Mouse (Mus musculus) neural tube, embryonic 14.5 days (tissue): ENCODE results near the gene Vsig8. TPM values are rescaled to one million over a fixed set of nuclear protein-coding genes. Genes with fewer than 3 reads are reported as not detected.

ENCODE experiments used
- ATAC-seq: fragments of 200-750 bp; cut with Nextera tagmentation; 2 replicates; pipeline ENCODE4 v1.8.0; 2017; ENCODE audit warnings: low read depth, mild to moderate bottlenecking, moderate TSS enrichment, moderate library complexity
- H3K27ac ChIP-seq: fragments of 300-500 bp; sonication (generic); 2 replicates; pipeline ENCODE4 v1.5.1; 2014; ENCODE audit warnings: low read depth, mild to moderate bottlenecking, control low read depth, low read length, moderate library complexity, mixed read lengths
- H3K27me3 ChIP-seq: fragments of 300-500 bp; sonication (generic); 2 replicates; pipeline ENCODE4 v1.6.1; 2014; ENCODE audit warnings: low read length; ENCODE audit not compliant: control insufficient read depth, insufficient read depth
- H3K36me3 ChIP-seq: fragments of 300-500 bp; sonication (generic); 2 replicates; pipeline ENCODE4 v1.6.1; 2014; ENCODE audit warnings: low read length, mixed read lengths; ENCODE audit not compliant: control insufficient read depth, insufficient read depth
- H3K4me1 ChIP-seq: fragments of 300-500 bp; sonication (generic); 2 replicates; pipeline ENCODE4 v1.6.1; 2014; ENCODE audit warnings: low read length; ENCODE audit not compliant: control insufficient read depth, insufficient read depth
- H3K4me2 ChIP-seq: fragments of 300-500 bp; sonication (generic); 2 replicates; pipeline ENCODE4 v1.6.1; 2014; ENCODE audit warnings: mild to moderate bottlenecking, low read depth, low read length, control low read depth
- H3K4me3 ChIP-seq: fragments of 300-500 bp; sonication (generic); 2 replicates; pipeline ENCODE4 v1.5.1; 2014; ENCODE audit warnings: low read depth, low read length, control low read depth, mixed read lengths
- H3K9ac ChIP-seq: fragments of 300-500 bp; sonication (generic); replicated peaks from 2 replicates; pipeline ENCODE4 v1.6.1; 2014; ENCODE audit warnings: low read depth, mild to moderate bottlenecking, control low read depth, low read length, mixed read lengths
- H3K9me3 ChIP-seq: fragments of 300-500 bp; sonication (generic); 2 replicates; pipeline ENCODE4 v1.6.1; 2016; ENCODE audit warnings: low read length; ENCODE audit not compliant: control insufficient read depth
- WGBS: fragments of 180-500 bp; shearing (Covaris S2); extraction: QIAGEN DNeasy Blood & Tissue Kit; methylation state at CpG from one replicate; pipeline ENCODE4 v1.1.7; 2014; 5-methylcytosine and 5-hydroxymethylcytosine counted together
- polyA plus RNA-seq: library from polyadenylated mRNA; unstranded; fragments of >200 nt; fragmentation: Nextera tagmentation; extraction: Ambion mirVana; gene quantifications from 2 replicates; pipeline ENCODE4 v1.2.1, GENCODE M21; 2014

Vsig8 gene
- polyA plus RNA-seq, 1 experiment from 2014 or later, result 1.5 TPM

DNA sequence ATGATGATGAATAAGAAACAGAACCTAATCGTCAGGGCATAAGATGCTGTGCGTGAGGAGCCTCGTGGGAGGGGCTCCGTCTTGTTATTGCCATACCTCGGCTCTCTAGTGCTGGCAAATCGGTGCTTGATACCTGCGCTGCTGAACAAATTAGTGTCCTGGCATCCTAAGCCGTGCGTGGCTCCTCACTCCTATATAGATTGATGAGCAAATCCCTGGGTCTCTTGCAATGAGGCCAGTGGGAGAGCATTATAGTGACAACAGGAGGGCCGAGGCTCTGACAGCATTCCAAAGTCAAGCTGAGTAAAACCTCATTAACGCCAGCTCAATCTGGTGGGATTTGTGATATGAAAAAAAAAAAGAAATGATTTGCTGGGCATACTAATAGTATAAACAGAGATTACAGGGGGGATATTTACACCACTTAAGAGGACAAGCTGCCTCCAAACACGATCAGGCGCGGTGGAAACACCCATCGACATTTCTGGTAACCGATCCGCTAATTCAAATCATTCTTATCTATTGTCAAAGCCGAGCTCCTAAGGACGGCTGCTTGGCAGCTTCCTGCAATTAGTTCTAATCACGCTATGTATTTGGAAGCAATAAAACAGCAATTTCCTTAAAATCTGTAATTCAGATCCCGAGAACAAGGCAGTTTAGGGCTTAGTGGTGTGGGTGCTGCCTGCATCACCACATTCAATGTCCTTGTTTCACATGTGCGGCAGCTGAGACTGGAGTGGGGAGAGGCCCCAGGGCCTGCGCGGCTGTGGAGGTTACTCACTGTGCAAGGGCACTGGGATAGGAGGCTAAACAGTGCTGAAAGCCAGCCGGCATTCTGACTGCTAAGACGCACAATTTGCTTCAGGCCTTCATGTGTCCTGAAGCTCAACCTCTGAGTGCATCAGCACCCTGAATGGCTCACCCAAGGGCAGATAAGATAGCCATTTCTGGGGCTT lies 30.2 kb downstream of the Vsig8 start:
- peak; percentile 87 for ATAC-seq
- peak overlapping the region; percentile 78 for H3K27ac ChIP-seq
- no peaks in the 10 kb centered on the region for H3K27me3 ChIP-seq
- no peaks in the 10 kb centered on the region for H3K9me3 ChIP-seq
- no peak overlapping the region for H3K4me3 ChIP-seq
- H3K4me1 ChIP-seq, result peaks cover 11% of the 10 kb centered on the region
- WGBS, result 13% methylated on average over 26 of the region's 26 CpGs
- H3K9ac ChIP-seq, result no peak overlapping the region
- no peaks in the 10 kb centered on the region for H3K36me3 ChIP-seq
- peak overlapping the region; percentile 9; the same call in 1 of the 2 replicates for H3K4me2 ChIP-seq

DNA sequence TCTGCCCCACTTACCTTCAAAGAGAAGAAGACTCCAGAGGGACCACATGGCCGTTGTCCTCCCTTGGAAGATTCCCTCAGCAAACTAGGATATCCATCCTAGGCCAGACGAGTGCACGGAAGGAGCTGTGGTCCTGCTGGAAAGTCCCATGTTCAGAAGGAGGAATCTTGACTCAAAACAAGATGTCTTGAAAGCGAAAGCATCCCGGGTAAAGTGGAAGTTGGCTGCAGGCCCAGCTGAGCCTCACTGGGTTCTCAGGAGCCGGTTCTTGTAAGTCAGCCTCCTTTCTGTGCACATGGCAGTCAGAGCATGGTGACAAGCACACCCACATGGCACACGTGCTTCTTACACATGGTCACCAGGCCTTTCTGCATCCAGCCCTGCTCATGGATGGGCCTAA lies 34.6 kb downstream of the Vsig8 start, which contains the start of gene Slamf8:
TSS of gene Slamf8 (minus strand) at position 184 of the 400 bp plus-strand sequence.
- Histone ChIP-seq H3K4me1 (peaks cover 9% of the 10 kb centered on the region), H3K4me2 (no peak within 1 kb of the TSS), H3K9me3 (no peaks in the 10 kb centered on the region), H3K27me3 (no peaks in the 10 kb centered on the region), H3K36me3 (no peaks in the 10 kb centered on the region), H3K27ac (no peak within 1 kb of the TSS), H3K4me3 (no peak within 1 kb of the TSS), H3K9ac (no peak within 1 kb of the TSS)
- WGBS, result 84% methylated on average over 7 of the region's 7 CpGs
- no peak for ATAC-seq

DNA sequence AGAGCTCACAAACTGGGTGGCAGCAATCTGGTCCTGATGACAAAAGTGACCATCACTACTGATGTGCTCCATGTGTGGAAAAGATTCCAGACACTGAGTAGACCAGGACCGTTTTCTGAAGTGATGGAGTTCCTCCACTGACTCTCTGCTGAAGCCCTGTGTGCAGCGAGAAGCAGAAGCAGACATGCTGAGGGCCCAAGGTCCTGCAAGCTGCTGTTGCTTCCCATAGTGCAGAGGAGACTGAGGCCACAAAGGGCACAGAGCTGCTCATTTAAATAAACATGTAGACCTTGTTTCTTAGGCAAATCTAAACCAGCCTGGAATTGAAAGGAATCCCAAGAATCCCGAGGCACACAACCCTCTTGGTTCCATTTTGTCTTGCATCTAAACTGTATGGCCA lies 37.6 kb downstream of the Vsig8 start:
- WGBS, result 73% methylated on average over 3 of the region's 3 CpGs

DNA sequence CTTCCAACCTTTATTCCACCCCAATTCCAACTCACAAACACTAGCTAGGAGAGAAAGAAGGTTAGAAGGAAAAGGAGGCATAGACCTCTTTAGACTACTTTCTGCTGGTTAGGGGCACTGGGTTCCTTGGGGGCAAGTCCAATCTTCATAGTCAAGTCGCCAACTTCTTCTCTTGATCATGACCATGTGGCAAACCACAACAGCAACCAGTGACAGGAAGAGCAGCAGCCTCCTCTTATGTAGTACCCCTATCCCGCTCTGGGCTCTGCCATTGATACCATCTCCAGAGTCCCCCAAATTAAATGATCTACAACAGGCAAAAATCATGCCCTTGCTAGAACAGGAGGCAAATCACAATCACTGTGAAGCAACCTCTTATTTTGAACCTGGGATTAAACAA lies 38.2 kb downstream of the Vsig8 start:
- 84% methylated on average over 2 of the region's 2 CpGs for WGBS
- no peak overlapping the region for H3K4me3 ChIP-seq

More for the DNA sequence above, 37.6 kb downstream of the Vsig8 start:
- Histone ChIP-seq H3K27ac (no peak overlapping the region), H3K4me2 (no peak overlapping the region), H3K27me3 (no peaks in the 10 kb centered on the region), H3K9me3 (no peaks in the 10 kb centered on the region), H3K36me3 (no peaks in the 10 kb centered on the region), H3K4me3 (no peak overlapping the region), H3K4me1 (no peaks in the 10 kb centered on the region), H3K9ac (no peak overlapping the region)
- no peak for ATAC-seq

DNA sequence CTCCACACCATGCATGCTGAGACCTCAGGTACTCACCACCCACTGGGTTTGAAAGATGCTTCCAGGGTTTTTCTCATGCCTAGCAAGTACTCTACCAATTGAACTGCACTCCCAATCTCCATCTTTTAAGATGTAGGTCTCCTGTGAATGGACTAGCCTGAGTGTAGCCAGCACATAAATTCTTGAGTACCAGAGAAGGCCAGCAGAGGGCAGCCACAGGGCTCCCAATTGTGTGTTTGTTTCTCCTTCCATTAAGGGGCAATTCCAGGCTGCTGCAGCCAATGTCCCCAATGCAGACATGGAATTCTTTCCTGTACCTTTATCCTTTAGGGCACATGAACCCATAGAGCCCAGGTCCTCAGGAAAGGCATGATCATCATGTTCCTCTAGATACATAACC lies 38.8 kb downstream of the Vsig8 start:
- H3K27ac ChIP-seq, result no peak overlapping the region
- ATAC-seq, result peak; percentile 41; the same call in 1 of the 2 replicates
- no peak overlapping the region for H3K4me2 ChIP-seq
- no peak overlapping the region for H3K4me3 ChIP-seq
- no peaks in the 10 kb centered on the region for H3K4me1 ChIP-seq
- no peaks in the 10 kb centered on the region for H3K36me3 ChIP-seq
- no peaks in the 10 kb centered on the region for H3K9me3 ChIP-seq
- H3K27me3 ChIP-seq, result no peaks in the 10 kb centered on the region
- H3K9ac ChIP-seq, result no peak overlapping the region

More for the DNA sequence above, 38.2 kb downstream of the Vsig8 start:
- no peak for ATAC-seq
- H3K4me2 ChIP-seq, result no peak overlapping the region
- H3K27ac ChIP-seq, result no peak overlapping the region
- H3K27me3 ChIP-seq, result no peaks in the 10 kb centered on the region
- H3K4me1 ChIP-seq, result no peaks in the 10 kb centered on the region
- H3K9me3 ChIP-seq, result no peaks in the 10 kb centered on the region
- no peaks in the 10 kb centered on the region for H3K36me3 ChIP-seq
- H3K9ac ChIP-seq, result no peak overlapping the region

DNA sequence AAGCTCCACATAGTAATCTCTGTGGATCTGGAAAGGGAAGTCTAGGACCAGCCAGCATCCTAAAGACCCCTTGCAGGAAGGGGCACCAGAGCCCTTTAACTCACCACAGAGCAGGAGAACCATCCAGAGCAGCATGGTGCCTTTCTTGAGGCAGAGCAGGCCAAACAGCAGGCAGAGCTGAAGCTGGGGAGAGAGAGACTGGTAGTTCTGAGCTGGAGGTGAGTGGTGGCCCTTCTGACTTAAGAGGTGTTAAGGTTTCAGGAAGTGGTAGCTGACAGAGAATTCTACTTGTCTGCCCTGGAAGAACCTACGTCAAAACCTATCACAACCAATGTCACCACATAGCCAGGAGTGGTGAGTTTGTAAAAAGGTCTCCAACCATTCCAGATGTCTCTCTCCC lies 46.6 kb downstream of the Vsig8 start, which contains the start of gene Fcrl6:
TSS of gene Fcrl6 (minus strand) at position 226 of the 400 bp plus-strand sequence.
- Histone ChIP-seq H3K27me3 (no peaks in the 10 kb centered on the region), H3K4me1 (no peaks in the 10 kb centered on the region), H3K4me3 (no peak within 1 kb of the TSS), H3K36me3 (no peaks in the 10 kb centered on the region), H3K27ac (no peak within 1 kb of the TSS), H3K4me2 (no peak within 1 kb of the TSS), H3K9me3 (no peaks in the 10 kb centered on the region), H3K9ac (no peak within 1 kb of the TSS)
- ATAC-seq, result no peak
- WGBS, result 100% methylated on average over 1 of the region's 1 CpGs

DNA sequence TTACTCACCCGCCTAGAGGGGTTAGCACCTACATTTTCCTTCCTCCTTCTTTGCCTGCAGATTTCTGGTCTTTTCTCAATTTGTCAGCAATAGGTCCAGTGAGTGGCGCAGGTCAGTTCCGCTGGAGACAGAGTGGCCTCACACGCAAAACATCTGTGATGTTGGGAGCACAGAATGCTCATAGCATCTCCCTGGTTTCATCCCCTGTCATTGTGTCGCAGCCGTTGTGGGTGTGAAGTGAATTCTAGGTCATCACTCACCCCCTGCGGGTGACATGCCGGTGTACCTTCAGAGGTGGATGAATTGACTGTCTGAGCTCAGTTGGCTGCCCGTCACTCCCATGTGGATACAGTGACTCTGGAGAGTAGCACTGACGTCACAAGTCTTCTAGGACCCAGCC lies 55.6 kb downstream of the Vsig8 start:
- ATAC-seq, result no peak
- no peak overlapping the region for H3K27ac ChIP-seq
- WGBS, result 84% methylated on average over 10 of the region's 10 CpGs

DNA sequence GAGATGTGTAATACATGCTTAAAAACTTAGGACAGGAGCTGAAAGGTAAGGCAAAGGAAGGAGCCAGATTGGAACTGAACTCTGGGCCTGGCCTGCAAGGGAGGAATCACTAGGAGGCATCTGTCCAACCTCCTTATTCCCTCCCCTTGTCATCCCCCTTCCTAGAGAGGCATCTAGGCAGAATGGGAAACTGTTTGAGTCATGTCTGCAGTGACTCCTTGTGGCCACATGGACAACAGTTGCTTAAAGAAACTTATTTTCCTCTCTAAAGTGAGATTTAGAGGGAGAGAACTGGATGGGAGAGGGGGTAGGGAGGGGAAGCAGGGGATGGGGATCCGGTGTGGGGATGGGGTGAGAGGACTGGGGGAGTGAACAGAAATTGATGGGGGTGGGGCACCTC lies 57.0 kb downstream of the Vsig8 start:
- H3K4me3 ChIP-seq, result no peak overlapping the region
- no peaks in the 10 kb centered on the region for H3K27me3 ChIP-seq
- no peak overlapping the region for H3K9ac ChIP-seq
- ATAC-seq, result no peak
- no peaks in the 10 kb centered on the region for H3K9me3 ChIP-seq
- no peak overlapping the region for H3K4me2 ChIP-seq
- 48% methylated on average over 1 of the region's 1 CpGs for WGBS
- H3K27ac ChIP-seq, result no peak overlapping the region
- peaks cover 15% of the 10 kb centered on the region; the same call in 1 of the 2 replicates for H3K4me1 ChIP-seq
- no peaks in the 10 kb centered on the region for H3K36me3 ChIP-seq

More for the DNA sequence above, 55.6 kb downstream of the Vsig8 start:
- H3K27me3 ChIP-seq, result no peaks in the 10 kb centered on the region
- H3K9me3 ChIP-seq, result no peaks in the 10 kb centered on the region
- no peaks in the 10 kb centered on the region for H3K36me3 ChIP-seq
- H3K4me2 ChIP-seq, result no peak overlapping the region
- H3K9ac ChIP-seq, result no peak overlapping the region
- 0 out of 2 replicates have a peak, but pooled peaks cover 6% of the 10 kb centered on the region for H3K4me1 ChIP-seq
- H3K4me3 ChIP-seq, result no peak overlapping the region
